Mouse (Mus musculus) forebrain, embryonic 16.5 days (tissue): ENCODE measurements around the gene Ppp1r37. TPM values are rescaled to one million over a fixed set of nuclear protein-coding genes. Genes with fewer than 3 reads are reported as not detected.

ENCODE experiments used
- ATAC-seq: fragments of 200-750 bp; cut with Nextera tagmentation; 2 replicates; pipeline ENCODE4 v1.8.0; 2017; ENCODE audit warnings: mild to moderate bottlenecking, moderate library complexity
- H3K27ac ChIP-seq: fragments of 300-500 bp; sonication (generic); 2 replicates; pipeline ENCODE4 v1.5.1; 2014; ENCODE audit warnings: low read length, control low read depth
- H3K27me3 ChIP-seq: fragments of 300-500 bp; sonication (generic); replicated peaks from 2 replicates; pipeline ENCODE4 v1.6.1; 2014; ENCODE audit warnings: low read length; ENCODE audit not compliant: control insufficient read depth, insufficient read depth
- H3K36me3 ChIP-seq: fragments of 300-500 bp; sonication (generic); 2 replicates; pipeline ENCODE4 v1.6.1; 2014; ENCODE audit not compliant: control insufficient read depth, insufficient read depth
- H3K4me1 ChIP-seq: fragments of 300-500 bp; sonication (generic); replicated peaks from 2 replicates; pipeline ENCODE4 v1.6.1; 2014; ENCODE audit warnings: low read length; ENCODE audit not compliant: control insufficient read depth, insufficient read depth
- H3K4me2 ChIP-seq: fragments of 300-500 bp; sonication (generic); 2 replicates; pipeline ENCODE4 v1.6.1; 2014; ENCODE audit warnings: mild to moderate bottlenecking, low read length, control low read depth
- H3K4me3 ChIP-seq: fragments of 300-500 bp; sonication (generic); replicated peaks from 2 replicates; pipeline ENCODE4 v1.5.1; 2014; ENCODE audit warnings: mild to moderate bottlenecking, low read length, control low read depth
- H3K9ac ChIP-seq: fragments of 300-500 bp; sonication (generic); replicated peaks from 2 replicates; pipeline ENCODE4 v1.6.1; 2014; ENCODE audit warnings: low read depth, low read length, control low read depth
- H3K9me3 ChIP-seq: fragments of 300-500 bp; sonication (generic); 2 replicates; pipeline ENCODE4 v1.6.1; 2016; ENCODE audit warnings: low read length; ENCODE audit not compliant: control insufficient read depth
- WGBS: fragments of 180-500 bp; shearing (Covaris S2); extraction: QIAGEN DNeasy Blood & Tissue Kit; methylation state at CpG from one replicate; pipeline ENCODE4 v1.1.7; 2014; 5-methylcytosine and 5-hydroxymethylcytosine counted together
- polyA plus RNA-seq: library from polyadenylated mRNA; unstranded; fragments of >200 nt; fragmentation: Nextera tagmentation; extraction: Ambion mirVana; gene quantifications from 2 replicates; pipeline ENCODE4 v1.2.1, GENCODE M21; 2015

Ppp1r37 gene
- polyA plus RNA-seq, 1 experiment from 2014 or later = 38.8 TPM

- Histone ChIP-seq H3K4me3 (no peak overlapping the region), H3K4me2 (no peak overlapping the region), H3K9me3 (no peaks in the 10 kb centered on the region), H3K4me1 (peaks cover 15% of the 10 kb centered on the region), H3K27me3 (no peaks in the 10 kb centered on the region), H3K36me3 (no peaks in the 10 kb centered on the region), H3K9ac (no peak overlapping the region), H3K27ac (no peak overlapping the region)
- no peak for ATAC-seq
- WGBS = 75% methylated on average over 2 of the region's 2 CpGs
Measured at GRCm38 (mm10) chr7:19547344-19547969, 15.4 kb downstream of the Ppp1r37 start.

- Histone ChIP-seq H3K9me3 (no peaks in the 10 kb centered on the region), H3K9ac (no peak overlapping the region), H3K27me3 (no peaks in the 10 kb centered on the region), H3K36me3 (no peaks in the 10 kb centered on the region), H3K4me3 (no peak overlapping the region), H3K4me2 (no peak overlapping the region), H3K4me1 (peaks cover 29% of the 10 kb centered on the region), H3K27ac (no peak overlapping the region)
- 63% methylated on average over 3 of the region's 3 CpGs for WGBS
- no peak for ATAC-seq
Measured at GRCm38 (mm10) chr7:19546007-19546406, 16.9 kb downstream of the Ppp1r37 start.

GRCm38 (mm10) chr7:19543584-19543983 is 19.3 kb downstream of the Ppp1r37 start:
- Histone ChIP-seq H3K9ac (no peak overlapping the region), H3K36me3 (no peaks in the 10 kb centered on the region), H3K4me1 (peaks cover 30% of the 10 kb centered on the region), H3K4me2 (no peak overlapping the region), H3K9me3 (no peaks in the 10 kb centered on the region), H3K27me3 (no peaks in the 10 kb centered on the region), H3K4me3 (no peak overlapping the region), H3K27ac (no peak overlapping the region)
- 57% methylated on average over 6 of the region's 6 CpGs for WGBS
- ATAC-seq = no peak

GRCm38 (mm10) chr7:19542155-19542691 is 20.7 kb downstream of the Ppp1r37 start:
- Histone ChIP-seq H3K9ac (0 out of 2 replicates have a peak overlapping the region, but pooled peaks have one; percentile 18), H3K4me3 (no peak overlapping the region), H3K4me1 (peaks cover 30% of the 10 kb centered on the region), H3K27ac (peak overlapping the region; percentile 52), H3K27me3 (no peaks in the 10 kb centered on the region), H3K9me3 (no peaks in the 10 kb centered on the region), H3K36me3 (no peaks in the 10 kb centered on the region), H3K4me2 (peak overlapping the region; percentile 11; the same call in 1 of the 2 replicates)
- ATAC-seq = peak; percentile 94
- WGBS = 43% methylated on average over 8 of the region's 8 CpGs

- Histone ChIP-seq H3K4me3 (no peak overlapping the region), H3K9ac (0 out of 2 replicates have a peak overlapping the region, but pooled peaks have one; percentile 18), H3K36me3 (no peaks in the 10 kb centered on the region), H3K9me3 (no peaks in the 10 kb centered on the region), H3K4me2 (no peak overlapping the region), H3K27me3 (no peaks in the 10 kb centered on the region), H3K27ac (peak overlapping the region; percentile 52), H3K4me1 (peaks cover 30% of the 10 kb centered on the region)
- WGBS = 54% methylated on average over 7 of the region's 7 CpGs
- no peak; the same call in 1 of the 2 replicates for ATAC-seq
Measured at GRCm38 (mm10) chr7:19541681-19542154, 21.2 kb downstream of the Ppp1r37 start.

- H3K27me3 ChIP-seq = no peaks in the 10 kb centered on the region
- ATAC-seq = no peak
- H3K4me3 ChIP-seq = no peak overlapping the region
- H3K4me2 ChIP-seq = no peak overlapping the region
- no peak overlapping the region for H3K27ac ChIP-seq
- 60% methylated on average over 2 of the region's 2 CpGs for WGBS
- peaks cover 26% of the 10 kb centered on the region for H3K4me1 ChIP-seq
- H3K9ac ChIP-seq = no peak overlapping the region
- no peaks in the 10 kb centered on the region for H3K36me3 ChIP-seq
- no peaks in the 10 kb centered on the region for H3K9me3 ChIP-seq
Measured at GRCm38 (mm10) chr7:19540771-19541566, 21.9 kb downstream of the Ppp1r37 start.

GRCm38 (mm10) chr7:19534676-19535075 is 28.2 kb downstream of the Ppp1r37 start:
- Histone ChIP-seq H3K4me2 (no peak overlapping the region), H3K36me3 (peaks cover 21% of the 10 kb centered on the region; the same call in 1 of the 2 replicates), H3K27me3 (no peaks in the 10 kb centered on the region), H3K27ac (no peak overlapping the region), H3K4me3 (no peak overlapping the region), H3K4me1 (no peaks in the 10 kb centered on the region), H3K9ac (no peak overlapping the region), H3K9me3 (no peaks in the 10 kb centered on the region)
- ATAC-seq = no peak
- WGBS = 96% methylated on average over 10 of the region's 10 CpGs

- Histone ChIP-seq H3K4me2 (no peak overlapping the region), H3K27me3 (no peaks in the 10 kb centered on the region), H3K4me3 (no peak overlapping the region), H3K36me3 (peaks cover 21% of the 10 kb centered on the region; the same call in 1 of the 2 replicates), H3K4me1 (no peaks in the 10 kb centered on the region), H3K27ac (no peak overlapping the region), H3K9ac (no peak overlapping the region), H3K9me3 (no peaks in the 10 kb centered on the region)
- ATAC-seq = no peak
- 86% methylated on average over 14 of the region's 14 CpGs for WGBS
Measured at GRCm38 (mm10) chr7:19532240-19532639, 30.6 kb downstream of the Ppp1r37 start.

GRCm38 (mm10) chr7:19531077-19531476 is 31.8 kb downstream of the Ppp1r37 start:
- no peak for ATAC-seq
- Histone ChIP-seq H3K9ac (no peak overlapping the region), H3K9me3 (no peaks in the 10 kb centered on the region), H3K27ac (no peak overlapping the region), H3K27me3 (no peaks in the 10 kb centered on the region), H3K36me3 (peaks cover 21% of the 10 kb centered on the region; the same call in 1 of the 2 replicates), H3K4me3 (no peak overlapping the region), H3K4me1 (no peaks in the 10 kb centered on the region), H3K4me2 (no peak overlapping the region)
- 85% methylated on average over 10 of the region's 10 CpGs for WGBS
